Mouse (Mus musculus): ENCODE results near the gene Phkg1. TPM values are rescaled to one million over a fixed set of nuclear protein-coding genes. Genes with fewer than 3 reads are reported as not detected.

The Phkg1 gene
- polyA plus RNA-seq, 1 experiment = 0.14 TPM

- peaks cover 20% of the 10 kb centered on the region for H3K36me3 ChIP-seq (ENCODE audit: control insufficient read depth, insufficient read depth, low read length)
- no peak for TF ChIP-seq POLR2A (IDR thresholded peaks at IDR 0.05; ENCODE audit: low read depth, low read length)
- TF ChIP-seq CTCF (IDR thresholded peaks at IDR 0.05; ENCODE audit: extremely low read depth, insufficient read length, insufficient replicate concordance, low read depth, low read length) = no peak
- no peak overlapping the region for H3K27ac ChIP-seq (ENCODE audit: insufficient read depth, low read depth, low read length)
- 78% methylated on average over 9 of the region's 9 CpGs for WGBS
- no peaks in the 10 kb centered on the region for H3K27me3 ChIP-seq (ENCODE audit: control insufficient read depth, insufficient read depth, low read length)
- no peak overlapping the region for H3K4me3 ChIP-seq (ENCODE audit: low read depth, low read length)
- no peaks in the 10 kb centered on the region for H3K4me1 ChIP-seq (ENCODE audit: control insufficient read depth, insufficient read depth, insufficient read length, low read length)
These were observed 20.5 kb downstream of the Phkg1 start for GRCm38 (mm10) chr5:129877731-129878455.

DNA sequence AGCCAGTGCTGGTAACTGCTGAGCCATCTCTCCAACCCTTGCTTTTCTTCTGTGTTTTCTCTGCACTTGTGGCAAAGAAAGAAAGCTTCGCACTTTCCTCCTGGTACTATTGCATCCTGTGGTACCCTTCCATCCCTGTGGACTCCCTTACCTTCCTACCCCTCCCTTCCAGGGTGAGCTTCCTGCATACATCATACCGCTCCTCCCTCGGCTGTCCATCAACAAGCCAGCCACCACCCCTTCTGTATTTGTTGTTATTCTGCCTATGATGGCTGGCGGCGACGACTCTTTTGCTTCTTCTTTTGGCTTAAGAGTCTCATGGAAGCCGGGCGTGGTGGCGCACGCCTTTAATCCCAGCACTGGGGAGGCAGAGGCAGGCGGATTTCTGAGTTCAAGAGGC lies 23.3 kb downstream of the Phkg1 start:
- no peaks in the 10 kb centered on the region for H3K27me3 ChIP-seq (ENCODE audit: control insufficient read depth, insufficient read depth, low read length)
- WGBS = 73% methylated on average over 11 of the region's 11 CpGs
- H3K4me3 ChIP-seq (ENCODE audit: low read depth, low read length) = no peak overlapping the region
- H3K4me1 ChIP-seq (ENCODE audit: control insufficient read depth, insufficient read depth, insufficient read length, low read length) = no peaks in the 10 kb centered on the region
- TF ChIP-seq POLR2A (IDR thresholded peaks at IDR 0.05; ENCODE audit: low read depth, low read length) (no peak), CTCF (IDR thresholded peaks at IDR 0.05; ENCODE audit: extremely low read depth, insufficient read length, insufficient replicate concordance, low read depth, low read length) (no peak)
- H3K27ac ChIP-seq (ENCODE audit: insufficient read depth, low read depth, low read length) = no peak overlapping the region
- no peaks in the 10 kb centered on the region for H3K36me3 ChIP-seq (ENCODE audit: control insufficient read depth, insufficient read depth, low read length)

GRCm38 (mm10) chr5:129873942-129874341 lies 24.4 kb downstream of the Phkg1 start:
- H3K36me3 ChIP-seq (ENCODE audit: control insufficient read depth, insufficient read depth, low read length) = no peaks in the 10 kb centered on the region
- no peaks in the 10 kb centered on the region for H3K27me3 ChIP-seq (ENCODE audit: control insufficient read depth, insufficient read depth, low read length)
- H3K4me1 ChIP-seq (ENCODE audit: control insufficient read depth, insufficient read depth, insufficient read length, low read length) = no peaks in the 10 kb centered on the region
- no peak overlapping the region for H3K27ac ChIP-seq (ENCODE audit: insufficient read depth, low read depth, low read length)
- 76% methylated on average over 12 of the region's 12 CpGs for WGBS
- no peak overlapping the region for H3K4me3 ChIP-seq (ENCODE audit: low read depth, low read length)
- TF ChIP-seq CTCF (IDR thresholded peaks at IDR 0.05; ENCODE audit: extremely low read depth, insufficient read length, insufficient replicate concordance, low read depth, low read length) (no peak), POLR2A (IDR thresholded peaks at IDR 0.05; ENCODE audit: low read depth, low read length) (no peak)

DNA sequence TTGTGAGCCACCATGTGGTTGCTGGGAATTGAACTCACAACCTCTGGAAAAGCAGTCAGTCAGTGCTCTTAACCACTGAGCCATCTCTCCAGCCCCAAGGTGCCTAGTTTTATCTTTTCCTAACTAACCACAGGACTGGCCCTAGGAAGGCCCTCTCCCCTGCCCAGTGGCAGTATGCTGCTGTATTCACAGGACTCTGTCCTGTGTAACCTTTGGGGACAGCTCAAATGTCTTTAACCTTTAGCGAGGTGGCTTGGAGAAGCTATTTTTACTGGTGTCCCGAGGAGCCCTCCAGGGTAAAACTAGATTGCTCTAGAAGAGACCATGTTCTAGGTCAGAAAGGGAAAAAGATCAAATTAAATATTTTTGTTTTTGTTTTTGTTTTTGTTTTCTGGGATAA lies 27.1 kb downstream of the Phkg1 start:
- WGBS = 85% methylated on average over 2 of the region's 2 CpGs
- no peak for TF ChIP-seq POLR2A (IDR thresholded peaks at IDR 0.05; ENCODE audit: low read depth, low read length)
- TF ChIP-seq CTCF (IDR thresholded peaks at IDR 0.05; ENCODE audit: extremely low read depth, insufficient read length, insufficient replicate concordance, low read depth, low read length) = no peak
- H3K27ac ChIP-seq (ENCODE audit: insufficient read depth, low read depth, low read length) = no peak overlapping the region
- no peak overlapping the region for H3K4me3 ChIP-seq (ENCODE audit: low read depth, low read length)
- H3K4me1 ChIP-seq (ENCODE audit: control insufficient read depth, insufficient read depth, insufficient read length, low read length) = no peaks in the 10 kb centered on the region
- no peaks in the 10 kb centered on the region for H3K27me3 ChIP-seq (ENCODE audit: control insufficient read depth, insufficient read depth, low read length)
- no peaks in the 10 kb centered on the region for H3K36me3 ChIP-seq (ENCODE audit: control insufficient read depth, insufficient read depth, low read length)

DNA sequence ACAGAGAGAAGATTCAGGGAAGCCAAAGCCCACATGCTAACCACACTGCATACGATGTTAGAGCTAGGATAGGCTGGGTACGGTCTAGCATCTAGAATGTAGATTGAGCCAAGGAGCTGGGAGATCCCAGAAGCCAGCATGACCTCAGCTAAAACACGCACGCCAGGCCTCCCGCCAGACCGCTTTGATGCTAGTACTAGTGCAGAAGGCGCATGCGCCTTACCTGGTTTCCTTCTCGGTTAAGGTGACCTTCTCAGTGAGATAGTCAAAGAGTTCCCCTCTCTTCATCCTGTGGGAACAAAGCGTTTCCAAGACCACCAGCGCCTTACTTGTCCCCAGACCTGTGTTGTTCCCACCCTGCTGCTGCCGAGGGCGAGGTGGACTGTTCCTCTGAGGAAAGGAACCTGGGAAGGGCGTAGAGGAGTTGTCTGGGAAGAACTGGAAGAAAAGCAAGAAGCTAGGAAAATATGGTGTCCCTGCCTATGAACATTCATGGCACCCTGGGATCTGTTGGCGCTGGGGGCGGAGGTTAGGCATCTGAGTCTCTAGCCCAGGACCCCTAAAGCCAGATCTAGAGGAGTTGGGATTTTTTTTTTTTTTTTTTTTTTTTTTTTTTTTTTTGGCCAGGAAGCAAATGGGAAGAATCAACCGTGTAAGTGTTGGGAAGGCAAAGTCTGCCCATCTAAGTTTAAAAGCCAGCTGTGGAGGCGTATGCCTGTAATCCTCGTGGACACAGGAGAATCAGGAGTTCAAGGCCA lies 28.9 kb downstream of the Phkg1 start:
- Histone ChIP-seq H3K4me1 (ENCODE audit: control insufficient read depth, insufficient read depth, insufficient read length, low read length) (no peaks in the 10 kb centered on the region), H3K27ac (ENCODE audit: insufficient read depth, low read depth, low read length) (no peak overlapping the region), H3K27me3 (ENCODE audit: control insufficient read depth, insufficient read depth, low read length) (no peaks in the 10 kb centered on the region), H3K36me3 (ENCODE audit: control insufficient read depth, insufficient read depth, low read length) (no peaks in the 10 kb centered on the region), H3K4me3 (ENCODE audit: low read depth, low read length) (no peak overlapping the region)
- TF ChIP-seq CTCF (IDR thresholded peaks at IDR 0.05; ENCODE audit: extremely low read depth, insufficient read length, insufficient replicate concordance, low read depth, low read length) (no peak), POLR2A (IDR thresholded peaks at IDR 0.05; ENCODE audit: low read depth, low read length) (no peak)
- WGBS = 86% methylated on average over 19 of the region's 19 CpGs

GRCm38 (mm10) chr5:129865841-129866240 lies 32.5 kb downstream of the Phkg1 start:
- Histone ChIP-seq H3K4me1 (ENCODE audit: control insufficient read depth, insufficient read depth, insufficient read length, low read length) (0 out of 2 replicates have a peak, but pooled peaks cover 4% of the 10 kb centered on the region), H3K4me3 (ENCODE audit: low read depth, low read length) (no peak overlapping the region; the same call in 1 of the 2 replicates), H3K36me3 (ENCODE audit: control insufficient read depth, insufficient read depth, low read length) (no peaks in the 10 kb centered on the region), H3K27me3 (ENCODE audit: control insufficient read depth, insufficient read depth, low read length) (no peaks in the 10 kb centered on the region), H3K27ac (ENCODE audit: insufficient read depth, low read depth, low read length) (no peak overlapping the region)
- TF ChIP-seq CTCF (IDR thresholded peaks at IDR 0.05; ENCODE audit: extremely low read depth, insufficient read length, insufficient replicate concordance, low read depth, low read length) = no peak
- WGBS = 57% methylated on average over 12 of the region's 12 CpGs

GRCm38 (mm10) chr5:129864467-129864866 lies 33.9 kb downstream of the Phkg1 start:
- TF ChIP-seq POLR2A (IDR thresholded peaks at IDR 0.05; ENCODE audit: low read depth, low read length) (no peak), CTCF (IDR thresholded peaks at IDR 0.05; ENCODE audit: extremely low read depth, insufficient read length, insufficient replicate concordance, low read depth, low read length) (peak; percentile 49; the same call in 1 of the 2 replicates)
- Histone ChIP-seq H3K4me3 (ENCODE audit: low read depth, low read length) (no peak overlapping the region), H3K36me3 (ENCODE audit: control insufficient read depth, insufficient read depth, low read length) (peaks cover 3% of the 10 kb centered on the region), H3K4me1 (ENCODE audit: control insufficient read depth, insufficient read depth, insufficient read length, low read length) (0 out of 2 replicates have a peak, but pooled peaks cover 4% of the 10 kb centered on the region), H3K27me3 (ENCODE audit: control insufficient read depth, insufficient read depth, low read length) (no peaks in the 10 kb centered on the region), H3K27ac (ENCODE audit: insufficient read depth, low read depth, low read length) (no peak overlapping the region)
- 12% methylated on average over 18 of the region's 18 CpGs for WGBS
